In genomic region chr4:55530236-55530635, GRCm38 (mm10) we compare ENCODE assay signal across 8 mouse cellular contexts. TPM values are rescaled to one million over a fixed set of nuclear protein-coding genes. Genes with fewer than 3 reads are reported as not detected.
DNase-seq lines count a peak whose midpoint lies in the region; ATAC-seq lines count a peak whose summit lies in the region.

No protein-coding gene starts in this region.

- H3K27ac ChIP-seq in intestine, embryonic 15.5 days, result no peak overlapping the region

- under 1% methylated on average over 27 of the region's 27 CpGs for WGBS in intestine, embryonic 15.5 days

- peaks cover 14% of the 10 kb centered on the region for H3K4me1 ChIP-seq in intestine, embryonic 15.5 days (replicated peaks)

- peak overlapping the region; percentile 92 for H3K4me2 ChIP-seq in intestine, embryonic 15.5 days (replicated peaks)

- peak; percentile 85 to 92 for DNase-seq in adrenal gland, adult (ENCODE audit: inconsistent age in 2 of 2, low spot score in 1 of 2)
- DNase-seq in embryo, embryonic 11 days, result peak; percentile 88
- peak; percentile 62 to 76 for DNase-seq in gastrocnemius, postnatal 4 days (ENCODE audit: low spot score in 2 of 2)
- DNase-seq in left cerebral cortex, postnatal 36 days (ENCODE audit: low spot score in 2 of 2), result peak; percentile 51 to 57
- peak; percentile 87 for DNase-seq in mesoderm, embryonic 11.5 days (ENCODE audit: low read depth, low spot score)
- peak; percentile 71 for DNase-seq in right cerebral cortex, postnatal 25 days
- DNase-seq in yolk sac, embryonic 10.5 days (ENCODE audit: low spot score), result peak; percentile 77

- ATAC-seq in intestine, embryonic 15.5 days, result peak; percentile 35

- no peaks in the 10 kb centered on the region for H3K36me3 ChIP-seq in intestine, embryonic 15.5 days

- peak overlapping the region; percentile 60 for H3K4me3 ChIP-seq in intestine, embryonic 15.5 days (replicated peaks)

- H3K9me3 ChIP-seq in intestine, embryonic 15.5 days, result no peaks in the 10 kb centered on the region

- intact Hi-C loops in left cerebral cortex, postnatal 36 days (cut with DNase I), result loop anchor here (5.0 to 10.0 kb wide), 4 partner anchors 215 to 962 kb away; no protein-coding TSS in a partner anchor

- peak overlapping the region; percentile 64 for H3K9ac ChIP-seq in intestine, embryonic 15.5 days

- peaks cover 12% of the 10 kb centered on the region for H3K27me3 ChIP-seq in intestine, embryonic 15.5 days (replicated peaks)

RNA-seq across cellular contexts. Expression of gene Klf4, which starts 2.0 kb away (rescaled TPM):
- 10 to 100 TPM; 33.8 to 49.3 TPM for total RNA-seq in gastrocnemius, postnatal 4 days (2021)
- polyA plus RNA-seq in intestine, embryonic 15.5 days (2015; fragmentation: Nextera tagmentation; extraction: Ambion mirVana), result 9.6 and 12.1 TPM in 2 replicates
- total RNA-seq in left cerebral cortex, postnatal 36 days (2021), result 1 to 10 TPM; 5.4 to 7.6 TPM

Comparison
In these comparisons a context has a peak if more than half of its experiments do, and no peak if none do; other contexts are left out.
1. RNA of gene Klf4, which starts 2.0 kb away (total RNA-seq): 33.8 to 49.3 TPM in gastrocnemius, postnatal 4 days; 5.4 to 7.6 TPM in left cerebral cortex, postnatal 36 days; every median in the first group is over 4 times any median in the second.
2. Peak in every context shown above with its lines, with median percentiles within 50 percentile points of each other: DNase-seq.